Mouse (Mus musculus): ENCODE results near the gene Gm28308.

- TF ChIP-seq GATA1 (IDR thresholded peaks at IDR 0.05; ENCODE audit: borderline replicate concordance, low read length) (no peak), FLI1 (IDR thresholded peaks at IDR 0.05; ENCODE audit: low read length) (no peak)
These were observed 36.7 kb upstream of the Gm28308 start for GRCm38 (mm10) chr6:52249826-52250225.
